Mouse (Mus musculus): ENCODE measurements around the gene Cd300ld4. TPM values are rescaled to one million over a fixed set of nuclear protein-coding genes. Genes with fewer than 3 reads are reported as not detected.
"Not testable (repeated sequence)": the region's sequence is repeated elsewhere in the genome, so short reads cannot be mapped to it uniquely, and the experiment has no call there.

The Cd300ld4 gene
- polyA plus RNA-seq (2015; fragmentation: Nextera tagmentation; extraction: Ambion mirVana) = not detected in 2 replicates

DNA sequence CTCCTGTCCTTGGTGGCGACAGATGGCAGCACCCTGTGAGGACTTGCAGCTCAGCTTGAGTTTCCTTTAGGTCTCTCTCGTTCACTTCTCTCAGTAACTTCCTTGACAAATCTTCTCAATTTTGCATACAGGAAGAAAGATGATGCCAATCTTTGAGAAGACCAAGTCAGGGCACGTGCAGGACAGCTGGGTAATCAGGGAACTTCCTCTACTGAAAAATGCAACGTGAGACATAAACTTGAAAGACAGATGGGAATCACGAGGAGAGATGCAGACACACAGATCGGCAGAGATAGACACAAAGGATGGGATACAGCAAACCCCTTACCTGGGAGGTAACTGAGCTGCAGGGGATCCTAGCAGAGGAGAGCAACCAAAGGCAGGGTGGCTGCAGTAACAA lies at the start of gene Cd300ld4:
TSS of gene Cd300ld4 (minus strand) at position 101 of the 400 bp plus-strand sequence.
- not testable (repeated sequence) for H3K36me3 ChIP-seq (ENCODE audit: control insufficient read depth, insufficient read depth); H3K27ac ChIP-seq (ENCODE audit: low read length); H3K4me3 ChIP-seq (replicated peaks; ENCODE audit: low read length); H3K27me3 ChIP-seq (replicated peaks; ENCODE audit: control insufficient read depth, insufficient read depth, low read length); H3K9me3 ChIP-seq (ENCODE audit: control insufficient read depth, low read length); H3K4me1 ChIP-seq (replicated peaks; ENCODE audit: control insufficient read depth, insufficient read depth, low read length); H3K4me2 ChIP-seq (ENCODE audit: low read length); ATAC-seq; H3K9ac ChIP-seq (replicated peaks; ENCODE audit: low read depth, low read length)
- no CpG with 5 or more reads among the region's 6 CpGs for WGBS

DNA sequence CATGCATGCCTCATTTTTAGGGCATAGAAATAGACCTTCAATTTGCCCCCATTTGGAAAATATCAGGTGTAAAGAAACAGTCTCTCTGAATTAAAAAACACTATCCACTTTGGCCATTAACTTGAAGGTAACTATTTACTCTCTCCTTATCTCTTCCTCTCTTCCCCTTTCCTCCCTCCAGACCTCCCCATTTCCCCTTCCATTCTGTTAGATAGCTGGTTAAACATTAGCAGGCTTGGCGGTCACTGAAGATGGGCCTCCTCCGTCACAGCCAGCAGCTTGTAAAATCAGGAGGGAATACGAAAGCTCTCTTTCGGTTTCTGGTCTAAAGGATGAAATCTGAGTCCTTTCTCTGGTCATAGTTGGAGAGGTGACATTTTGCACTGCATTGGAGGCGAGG lies 49.0 kb upstream of the Cd300ld4 start:
- 87% methylated on average over 5 of the region's 5 CpGs for WGBS
- H3K4me3 ChIP-seq (replicated peaks; ENCODE audit: low read length) = no peak overlapping the region
- no peaks in the 10 kb centered on the region for H3K27me3 ChIP-seq (replicated peaks; ENCODE audit: control insufficient read depth, insufficient read depth, low read length)
- H3K27ac ChIP-seq (ENCODE audit: low read length) = no peak overlapping the region
- no peak overlapping the region for H3K4me2 ChIP-seq (ENCODE audit: low read length)
- no peaks in the 10 kb centered on the region for H3K9me3 ChIP-seq (ENCODE audit: control insufficient read depth, low read length)
- ATAC-seq = no peak
- H3K9ac ChIP-seq (replicated peaks; ENCODE audit: low read depth, low read length) = no peak overlapping the region
- H3K36me3 ChIP-seq (ENCODE audit: control insufficient read depth, insufficient read depth) = no peaks in the 10 kb centered on the region
- peaks cover 7% of the 10 kb centered on the region for H3K4me1 ChIP-seq (replicated peaks; ENCODE audit: control insufficient read depth, insufficient read depth, low read length)

DNA sequence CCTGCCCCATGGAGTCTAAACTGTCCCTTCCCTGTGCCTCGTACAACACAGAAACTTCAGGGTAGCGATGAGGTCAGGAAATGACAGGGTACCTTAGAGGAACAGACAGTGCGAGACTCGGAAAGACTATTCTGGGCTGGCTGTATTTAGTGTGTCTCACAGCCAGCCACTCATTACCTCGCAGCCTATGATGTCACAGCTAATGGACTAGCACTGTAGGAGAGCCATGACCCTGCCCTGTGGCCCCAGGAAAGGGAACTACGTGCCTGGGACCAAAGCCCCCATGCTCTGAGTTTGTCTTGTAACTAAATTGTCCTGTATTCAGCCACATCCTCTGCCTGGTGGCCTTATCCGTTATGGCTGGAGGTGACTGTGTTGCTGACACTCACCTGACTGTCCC lies 48.6 kb upstream of the Cd300ld4 start:
- Histone ChIP-seq H3K36me3 (ENCODE audit: control insufficient read depth, insufficient read depth) (no peaks in the 10 kb centered on the region), H3K27ac (ENCODE audit: low read length) (no peak overlapping the region), H3K4me2 (ENCODE audit: low read length) (no peak overlapping the region), H3K27me3 (replicated peaks; ENCODE audit: control insufficient read depth, insufficient read depth, low read length) (no peaks in the 10 kb centered on the region), H3K9ac (replicated peaks; ENCODE audit: low read depth, low read length) (no peak overlapping the region), H3K4me3 (replicated peaks; ENCODE audit: low read length) (no peak overlapping the region), H3K4me1 (replicated peaks; ENCODE audit: control insufficient read depth, insufficient read depth, low read length) (peaks cover 7% of the 10 kb centered on the region), H3K9me3 (ENCODE audit: control insufficient read depth, low read length) (no peaks in the 10 kb centered on the region)
- ATAC-seq = no peak
- WGBS = 80% methylated on average over 7 of the region's 7 CpGs

DNA sequence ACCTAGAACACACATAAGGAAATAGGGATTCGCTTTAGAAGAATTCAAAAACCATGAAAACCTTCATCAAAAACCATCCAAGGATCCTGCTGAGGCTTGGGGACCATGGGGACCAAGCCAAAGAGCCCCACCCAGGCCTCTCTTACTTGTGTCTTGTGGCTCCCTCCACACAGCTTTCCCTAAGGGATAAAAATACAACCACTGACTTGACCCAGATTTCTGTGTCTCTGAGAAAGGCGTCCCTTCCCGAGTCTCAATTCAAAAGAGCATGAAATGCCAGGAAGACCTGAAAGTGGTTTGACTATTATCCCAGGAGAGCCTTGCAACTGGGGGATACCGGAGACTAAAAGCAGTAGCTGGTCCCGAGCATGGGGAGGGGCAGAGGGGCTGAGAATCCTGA lies 46.2 kb upstream of the Cd300ld4 start:
- Histone ChIP-seq H3K36me3 (ENCODE audit: control insufficient read depth, insufficient read depth) (no peaks in the 10 kb centered on the region), H3K4me1 (replicated peaks; ENCODE audit: control insufficient read depth, insufficient read depth, low read length) (peaks cover 7% of the 10 kb centered on the region), H3K9ac (replicated peaks; ENCODE audit: low read depth, low read length) (no peak overlapping the region), H3K9me3 (ENCODE audit: control insufficient read depth, low read length) (no peaks in the 10 kb centered on the region), H3K4me3 (replicated peaks; ENCODE audit: low read length) (no peak overlapping the region), H3K4me2 (ENCODE audit: low read length) (no peak overlapping the region), H3K27me3 (replicated peaks; ENCODE audit: control insufficient read depth, insufficient read depth, low read length) (no peaks in the 10 kb centered on the region), H3K27ac (ENCODE audit: low read length) (no peak overlapping the region)
- 65% methylated on average over 5 of the region's 5 CpGs for WGBS
- no peak for ATAC-seq

DNA sequence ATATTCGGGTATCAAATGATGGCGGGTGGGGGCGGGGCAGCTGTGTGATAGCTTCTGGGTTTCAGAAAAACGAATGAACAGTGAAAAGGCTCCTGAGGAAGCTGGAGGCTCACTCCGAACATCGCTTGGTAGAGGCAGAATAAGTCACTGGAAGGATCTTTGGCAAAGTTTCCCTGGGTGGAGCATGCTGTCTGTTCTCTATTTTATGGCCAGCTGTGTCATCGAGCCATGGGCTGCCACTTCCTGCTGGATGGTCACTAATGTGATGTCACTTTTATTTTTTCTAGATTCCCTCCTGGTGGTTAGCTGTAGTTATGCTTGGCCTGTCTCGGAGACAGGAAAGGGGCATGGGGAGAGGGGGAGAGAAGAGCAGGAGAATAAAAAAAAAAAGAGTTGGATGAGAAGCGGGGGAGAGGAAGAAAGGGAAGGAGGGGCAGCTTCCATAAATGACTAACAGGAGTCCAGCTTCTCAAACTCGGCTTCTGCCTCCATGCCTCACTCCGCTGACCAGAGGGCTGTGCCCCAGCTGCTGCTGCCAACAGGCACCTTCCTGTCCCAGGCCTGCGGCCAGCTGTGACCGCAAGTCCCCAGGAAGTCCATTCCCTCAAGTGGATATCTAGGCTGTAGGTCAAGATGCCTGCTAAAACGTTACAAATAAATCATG lies 45.0 kb upstream of the Cd300ld4 start:
- Histone ChIP-seq H3K27ac (ENCODE audit: low read length) (no peak overlapping the region), H3K4me3 (replicated peaks; ENCODE audit: low read length) (no peak overlapping the region), H3K4me2 (ENCODE audit: low read length) (peak overlapping the region; percentile 8), H3K9ac (replicated peaks; ENCODE audit: low read depth, low read length) (no peak overlapping the region), H3K4me1 (replicated peaks; ENCODE audit: control insufficient read depth, insufficient read depth, low read length) (peaks cover 7% of the 10 kb centered on the region), H3K36me3 (ENCODE audit: control insufficient read depth, insufficient read depth) (no peaks in the 10 kb centered on the region), H3K9me3 (ENCODE audit: control insufficient read depth, low read length) (no peaks in the 10 kb centered on the region), H3K27me3 (replicated peaks; ENCODE audit: control insufficient read depth, insufficient read depth, low read length) (no peaks in the 10 kb centered on the region)
- no peak for ATAC-seq
- WGBS = 22% methylated on average over 14 of the region's 14 CpGs

DNA sequence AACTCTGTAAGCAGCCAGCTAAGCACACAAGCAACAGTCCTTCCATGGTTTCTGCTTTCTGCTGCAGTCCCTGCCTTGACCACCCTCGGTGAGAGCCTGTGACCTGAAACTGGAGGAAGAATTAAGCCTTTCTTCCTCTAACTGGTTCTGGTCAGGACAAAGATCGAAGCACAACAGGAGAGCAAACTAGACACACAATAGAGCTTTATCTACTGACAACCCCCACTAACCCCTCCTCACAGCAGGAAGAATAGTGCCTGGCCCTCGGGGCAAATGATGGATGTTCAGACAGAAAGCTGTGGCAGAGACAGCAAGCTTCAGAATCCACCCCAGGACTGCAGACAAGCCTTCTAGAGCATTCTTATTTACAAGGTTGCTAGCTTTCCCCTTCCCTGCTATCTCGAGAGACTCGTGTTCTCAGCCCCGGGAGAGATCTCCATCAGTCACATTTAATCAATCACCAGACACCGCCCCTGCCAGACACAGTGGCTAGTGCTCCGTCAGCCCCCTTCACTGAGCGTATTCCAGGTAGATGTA lies 44.3 kb upstream of the Cd300ld4 start:
- Histone ChIP-seq H3K27ac (ENCODE audit: low read length) (no peak overlapping the region), H3K9me3 (ENCODE audit: control insufficient read depth, low read length) (no peaks in the 10 kb centered on the region), H3K27me3 (replicated peaks; ENCODE audit: control insufficient read depth, insufficient read depth, low read length) (no peaks in the 10 kb centered on the region), H3K9ac (replicated peaks; ENCODE audit: low read depth, low read length) (no peak overlapping the region), H3K4me3 (replicated peaks; ENCODE audit: low read length) (no peak overlapping the region), H3K4me2 (ENCODE audit: low read length) (peak overlapping the region; percentile 8), H3K36me3 (ENCODE audit: control insufficient read depth, insufficient read depth) (no peaks in the 10 kb centered on the region), H3K4me1 (replicated peaks; ENCODE audit: control insufficient read depth, insufficient read depth, low read length) (peaks cover 7% of the 10 kb centered on the region)
- 13% methylated on average over 9 of the region's 9 CpGs for WGBS
- no peak for ATAC-seq

DNA sequence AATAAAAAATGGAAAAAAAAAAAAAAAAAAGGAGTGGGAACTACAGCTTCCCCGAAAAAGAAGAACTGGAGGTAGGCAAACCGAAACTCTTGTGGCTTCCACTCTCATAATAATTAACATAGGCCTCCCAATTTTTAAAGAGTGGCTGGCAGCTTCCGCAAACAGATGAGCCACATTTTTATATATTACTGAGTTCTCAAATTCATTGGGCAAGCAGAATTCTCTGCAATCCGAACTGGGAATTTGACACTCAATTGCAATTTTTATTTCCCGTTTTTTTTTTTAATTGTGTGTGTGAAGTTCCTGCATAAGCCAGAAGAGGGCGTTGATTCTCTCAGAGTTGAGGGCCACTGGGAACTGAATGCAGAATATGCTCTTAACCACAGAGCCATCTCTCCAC lies 40.0 kb upstream of the Cd300ld4 start:
- 81% methylated on average over 6 of the region's 6 CpGs for WGBS
- Histone ChIP-seq H3K4me2 (ENCODE audit: low read length) (no peak overlapping the region), H3K27me3 (replicated peaks; ENCODE audit: control insufficient read depth, insufficient read depth, low read length) (no peaks in the 10 kb centered on the region), H3K9ac (replicated peaks; ENCODE audit: low read depth, low read length) (no peak overlapping the region), H3K27ac (ENCODE audit: low read length) (no peak overlapping the region), H3K4me1 (replicated peaks; ENCODE audit: control insufficient read depth, insufficient read depth, low read length) (peaks cover 5% of the 10 kb centered on the region), H3K36me3 (ENCODE audit: control insufficient read depth, insufficient read depth) (no peaks in the 10 kb centered on the region), H3K9me3 (ENCODE audit: control insufficient read depth, low read length) (no peaks in the 10 kb centered on the region), H3K4me3 (replicated peaks; ENCODE audit: low read length) (no peak overlapping the region)
- ATAC-seq = no peak

DNA sequence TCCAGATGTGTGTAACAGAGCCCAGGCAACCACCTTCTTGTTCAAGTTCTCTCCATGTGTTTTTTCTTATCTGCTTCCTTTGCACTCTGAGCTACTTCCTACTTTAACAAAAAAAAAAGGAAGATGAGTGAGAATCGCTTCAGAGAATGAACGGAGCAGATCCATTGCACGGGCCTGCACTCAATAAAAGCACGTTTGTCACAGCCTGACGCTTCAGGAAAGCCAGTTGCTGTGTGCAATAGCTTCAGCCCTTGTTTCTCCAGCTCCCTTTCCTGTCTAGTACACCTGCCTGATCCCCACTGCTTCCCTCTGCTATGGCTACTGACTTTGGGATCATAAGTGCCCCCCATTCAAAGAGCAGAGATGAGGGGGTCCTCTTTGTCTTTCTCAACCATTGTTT lies 35.3 kb upstream of the Cd300ld4 start, which contains the start of gene Cd300e:
TSS of gene Cd300e (minus strand) at position 101 of the 400 bp plus-strand sequence.
- Histone ChIP-seq H3K9me3 (ENCODE audit: control insufficient read depth, low read length) (no peaks in the 10 kb centered on the region), H3K4me2 (ENCODE audit: low read length) (no peak within 1 kb of the TSS), H3K27ac (ENCODE audit: low read length) (no peak within 1 kb of the TSS), H3K36me3 (ENCODE audit: control insufficient read depth, insufficient read depth) (no peaks in the 10 kb centered on the region), H3K27me3 (replicated peaks; ENCODE audit: control insufficient read depth, insufficient read depth, low read length) (no peaks in the 10 kb centered on the region), H3K9ac (replicated peaks; ENCODE audit: low read depth, low read length) (no peak within 1 kb of the TSS), H3K4me3 (replicated peaks; ENCODE audit: low read length) (no peak within 1 kb of the TSS), H3K4me1 (replicated peaks; ENCODE audit: control insufficient read depth, insufficient read depth, low read length) (no peaks in the 10 kb centered on the region)
- no peak for ATAC-seq
- WGBS = 32% methylated on average over 5 of the region's 5 CpGs

DNA sequence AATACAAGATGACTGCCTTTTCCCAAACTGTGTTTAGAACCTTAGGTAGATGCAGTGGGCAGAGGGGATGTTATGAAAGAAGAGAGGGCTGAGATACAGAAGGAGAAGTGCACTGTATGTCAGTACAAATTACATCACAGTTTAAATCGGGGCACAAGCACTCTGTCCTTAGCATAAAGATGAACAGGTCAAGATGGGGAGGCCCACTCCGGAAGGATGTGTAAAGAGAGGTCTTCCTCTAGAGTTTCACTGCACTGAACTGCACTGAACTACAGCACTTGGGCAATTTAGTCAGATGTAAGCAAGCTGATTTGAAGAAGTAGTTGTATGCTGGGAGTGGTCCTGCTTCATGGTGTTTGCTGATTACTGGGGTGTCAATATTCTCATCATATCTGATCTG lies 33.0 kb upstream of the Cd300ld4 start:
- 94% methylated on average over 2 of the region's 2 CpGs for WGBS
- H3K4me3 ChIP-seq (replicated peaks; ENCODE audit: low read length) = no peak overlapping the region
- H3K9ac ChIP-seq (replicated peaks; ENCODE audit: low read depth, low read length) = no peak overlapping the region
- no peaks in the 10 kb centered on the region for H3K4me1 ChIP-seq (replicated peaks; ENCODE audit: control insufficient read depth, insufficient read depth, low read length)
- H3K27me3 ChIP-seq (replicated peaks; ENCODE audit: control insufficient read depth, insufficient read depth, low read length) = no peaks in the 10 kb centered on the region
- H3K36me3 ChIP-seq (ENCODE audit: control insufficient read depth, insufficient read depth) = no peaks in the 10 kb centered on the region
- H3K9me3 ChIP-seq (ENCODE audit: control insufficient read depth, low read length) = no peaks in the 10 kb centered on the region
- no peak overlapping the region for H3K4me2 ChIP-seq (ENCODE audit: low read length)
- no peak overlapping the region for H3K27ac ChIP-seq (ENCODE audit: low read length)
- ATAC-seq = no peak
